Mouse (Mus musculus) cerebellum, postnatal 36 days (tissue): ENCODE data around the gene Mtap.

ENCODE experiments used
- DNase-seq, 2 experiments: peaks; one replicate each; pipeline ENCODE4 v3.0.0; 2021 to 2022; ENCODE audit warnings: mixed read lengths in 2 of 2

Gene Mtap

GRCm38 (mm10) chr4:89137542-89138360 is 829 bp downstream of the Mtap start:
- DNase-seq, result peak; percentile 15 to 19

- DNase-seq, result no peak
Measured at GRCm38 (mm10) chr4:89138361-89138651, 1.4 kb downstream of the Mtap start.

GRCm38 (mm10) chr4:89140832-89141231 is 3.9 kb downstream of the Mtap start:
- no peak for DNase-seq

GRCm38 (mm10) chr4:89145409-89145808 is 8.5 kb downstream of the Mtap start:
- peak; percentile 73 to 76 for DNase-seq

GRCm38 (mm10) chr4:89146291-89146690 is 9.4 kb downstream of the Mtap start:
- DNase-seq, result no peak

- no peak for DNase-seq
Measured at GRCm38 (mm10) chr4:89149261-89149660, 12.3 kb downstream of the Mtap start.

GRCm38 (mm10) chr4:89161389-89161788 is 24.5 kb downstream of the Mtap start:
- DNase-seq, result no peak

- DNase-seq, result peak; percentile 11 to 13
Measured at GRCm38 (mm10) chr4:89162496-89162895, 25.6 kb downstream of the Mtap start.

GRCm38 (mm10) chr4:89163613-89164012 is 26.7 kb downstream of the Mtap start:
- DNase-seq, result no peak

- no peak for DNase-seq
Measured at GRCm38 (mm10) chr4:89164681-89165080, 27.8 kb downstream of the Mtap start.

- DNase-seq, result no peak
Measured at GRCm38 (mm10) chr4:89168877-89169276, 32.0 kb downstream of the Mtap start.

- no peak for DNase-seq
Measured at GRCm38 (mm10) chr4:89169739-89170138, 32.8 kb downstream of the Mtap start.

GRCm38 (mm10) chr4:89170931-89171330 is 34.0 kb downstream of the Mtap start:
- no peak for DNase-seq

GRCm38 (mm10) chr4:89172873-89173605 is 36.1 kb downstream of the Mtap start:
- DNase-seq, result no peak

- no peak for DNase-seq
Measured at GRCm38 (mm10) chr4:89177514-89178307, 40.8 kb downstream of the Mtap start.

- DNase-seq, result no peak
Measured at GRCm38 (mm10) chr4:89180121-89180520, 43.2 kb downstream of the Mtap start.

- no peak for DNase-seq
Measured at GRCm38 (mm10) chr4:89181656-89182055, 44.7 kb downstream of the Mtap start.

GRCm38 (mm10) chr4:89182486-89182885 is 45.6 kb downstream of the Mtap start:
- DNase-seq, result no peak

- DNase-seq, result no peak
Measured at GRCm38 (mm10) chr4:89195481-89195880, 58.6 kb downstream of the Mtap start.

- no peak for DNase-seq
Measured at GRCm38 (mm10) chr4:89197128-89197527, 60.2 kb downstream of the Mtap start.

- no peak for DNase-seq
Measured at GRCm38 (mm10) chr4:89200806-89201205, 63.9 kb downstream of the Mtap start.

GRCm38 (mm10) chr4:89209310-89209709 is 72.4 kb downstream of the Mtap start:
- no peak for DNase-seq

- no peak for DNase-seq
Measured at GRCm38 (mm10) chr4:89210314-89210713, 73.4 kb downstream of the Mtap start.

- DNase-seq, result no peak
Measured at GRCm38 (mm10) chr4:89212178-89212577, 75.3 kb downstream of the Mtap start.
